Mouse (Mus musculus): ENCODE results near the gene Zfp750. TPM values are rescaled to one million over a fixed set of nuclear protein-coding genes. Genes with fewer than 3 reads are reported as not detected.

The Zfp750 gene
- 0.06 and 0.09 TPM in 2 replicates for polyA plus RNA-seq (2012; rRNA removed)

DNA sequence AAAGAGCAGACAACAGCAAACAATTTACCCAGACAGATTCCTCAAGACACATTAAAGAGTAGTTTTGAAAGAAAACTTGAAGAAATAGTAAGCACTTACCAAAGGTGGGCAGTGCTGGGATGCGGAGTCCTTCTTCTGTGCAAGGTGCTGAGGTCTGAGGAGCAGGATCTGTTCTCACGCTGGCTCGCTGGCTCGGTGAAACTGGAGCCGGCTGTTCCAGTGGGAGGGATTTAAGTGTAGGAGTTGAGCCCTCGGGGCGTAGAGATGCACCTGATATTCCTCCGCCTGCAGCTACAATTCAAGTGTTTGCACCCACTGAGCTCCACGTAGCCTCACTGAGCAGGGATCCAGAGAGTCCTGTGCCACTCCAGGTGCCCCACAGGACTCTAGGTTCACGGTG lies at the start of gene Zfp750:
Gene Zfp750, minus strand, starts transcription at position 203 of the 400 bp plus-strand sequence.
- no peaks in the 10 kb centered on the region; the same call in 1 of the 2 replicates for H3K4me1 ChIP-seq (ENCODE audit: control insufficient read depth, insufficient read depth, low read length)
- TF ChIP-seq CTCF (IDR thresholded peaks at IDR 0.05; ENCODE audit: extremely low read depth, insufficient read depth, low read length) = no peak
- no peak for TF ChIP-seq POLR2A (IDR thresholded peaks at IDR 0.05; ENCODE audit: extremely low read depth, insufficient read depth, low read length)
- no peak within 1 kb of the TSS for H3K4me3 ChIP-seq (ENCODE audit: insufficient read depth, low read length)
- no peak within 1 kb of the TSS for H3K27ac ChIP-seq (ENCODE audit: insufficient read depth, low read length)

- no peak overlapping the region for H3K27ac ChIP-seq (ENCODE audit: insufficient read depth, low read length)
- H3K4me3 ChIP-seq (ENCODE audit: insufficient read depth, low read length) = no peak overlapping the region
- no peaks in the 10 kb centered on the region for H3K4me1 ChIP-seq (ENCODE audit: control insufficient read depth, insufficient read depth, low read length)
- TF ChIP-seq POLR2A (IDR thresholded peaks at IDR 0.05; ENCODE audit: extremely low read depth, insufficient read depth, low read length) = no peak
- TF ChIP-seq CTCF (IDR thresholded peaks at IDR 0.05; ENCODE audit: extremely low read depth, insufficient read depth, low read length) = no peak
Measured at GRCm38 (mm10) chr11:121564265-121564664, 45.1 kb upstream of the Zfp750 start.

- TF ChIP-seq POLR2A (IDR thresholded peaks at IDR 0.05; ENCODE audit: extremely low read depth, insufficient read depth, low read length) (no peak), CTCF (IDR thresholded peaks at IDR 0.05; ENCODE audit: extremely low read depth, insufficient read depth, low read length) (no peak)
- H3K27ac ChIP-seq (ENCODE audit: insufficient read depth, low read length) = no peak overlapping the region
Measured at GRCm38 (mm10) chr11:121563312-121563711, 44.2 kb upstream of the Zfp750 start.

DNA sequence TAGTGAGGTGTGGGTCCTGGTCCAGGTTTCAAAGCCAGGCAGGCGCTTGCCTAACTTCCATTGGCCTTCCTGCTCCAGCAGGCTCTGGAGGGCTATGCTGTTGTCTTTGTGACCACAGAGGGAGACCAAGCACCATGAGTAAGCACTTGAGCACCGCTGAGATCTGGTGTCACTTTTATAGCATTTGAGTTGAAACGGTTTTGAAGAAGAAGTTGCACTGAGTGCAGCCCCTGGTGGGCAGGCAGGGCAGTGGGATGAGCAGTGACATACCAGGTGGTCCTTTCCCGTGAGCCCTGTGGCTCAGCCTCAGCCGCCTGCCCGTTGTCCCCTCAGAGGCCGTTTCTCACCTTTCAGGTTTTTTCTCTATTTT lies 41.1 kb upstream of the Zfp750 start:
- no peak for TF ChIP-seq POLR2A (IDR thresholded peaks at IDR 0.05; ENCODE audit: extremely low read depth, insufficient read depth, low read length)
- TF ChIP-seq CTCF (IDR thresholded peaks at IDR 0.05; ENCODE audit: extremely low read depth, insufficient read depth, low read length) = no peak
- no peak overlapping the region for H3K27ac ChIP-seq (ENCODE audit: insufficient read depth, low read length)

More at GRCm38 (mm10) chr11:121563312-121563711, 44.2 kb upstream of the Zfp750 start:
- Histone ChIP-seq H3K4me3 (ENCODE audit: insufficient read depth, low read length) (no peak overlapping the region), H3K4me1 (ENCODE audit: control insufficient read depth, insufficient read depth, low read length) (no peaks in the 10 kb centered on the region)

GRCm38 (mm10) chr11:121559527-121560293 lies 40.6 kb upstream of the Zfp750 start:
- H3K27ac ChIP-seq (ENCODE audit: insufficient read depth, low read length) = no peak overlapping the region
- H3K4me1 ChIP-seq (ENCODE audit: control insufficient read depth, insufficient read depth, low read length) = no peaks in the 10 kb centered on the region
- no peak for TF ChIP-seq CTCF (IDR thresholded peaks at IDR 0.05; ENCODE audit: extremely low read depth, insufficient read depth, low read length)
- no peak for TF ChIP-seq POLR2A (IDR thresholded peaks at IDR 0.05; ENCODE audit: extremely low read depth, insufficient read depth, low read length)
- no peak overlapping the region for H3K4me3 ChIP-seq (ENCODE audit: insufficient read depth, low read length)

More for the DNA sequence above, 41.1 kb upstream of the Zfp750 start:
- Histone ChIP-seq H3K4me1 (ENCODE audit: control insufficient read depth, insufficient read depth, low read length) (no peaks in the 10 kb centered on the region), H3K4me3 (ENCODE audit: insufficient read depth, low read length) (no peak overlapping the region)

DNA sequence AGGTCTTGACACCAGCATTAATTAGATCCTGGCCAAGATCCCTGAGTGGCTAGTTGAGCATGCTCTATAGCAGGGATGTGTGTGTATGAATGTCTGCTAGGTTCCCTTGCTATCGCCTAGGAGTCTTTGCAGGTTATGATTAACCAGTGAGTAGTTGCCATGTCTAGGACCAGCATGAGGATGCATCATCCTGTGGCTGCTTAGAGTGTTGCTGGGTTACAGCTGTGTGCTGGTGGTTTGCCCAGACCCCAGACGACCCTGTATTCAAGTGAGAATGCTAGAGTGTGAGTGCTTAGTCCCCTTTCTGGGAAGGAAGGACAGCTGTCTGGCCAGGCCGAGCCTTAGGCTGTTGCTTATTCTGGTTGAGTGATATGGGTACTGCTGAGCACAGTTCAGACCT lies 39.4 kb upstream of the Zfp750 start:
- TF ChIP-seq POLR2A (IDR thresholded peaks at IDR 0.05; ENCODE audit: extremely low read depth, insufficient read depth, low read length) (no peak), CTCF (IDR thresholded peaks at IDR 0.05; ENCODE audit: extremely low read depth, insufficient read depth, low read length) (no peak)
- no peak overlapping the region for H3K4me3 ChIP-seq (ENCODE audit: insufficient read depth, low read length)
- H3K27ac ChIP-seq (ENCODE audit: insufficient read depth, low read length) = no peak overlapping the region
- no peaks in the 10 kb centered on the region for H3K4me1 ChIP-seq (ENCODE audit: control insufficient read depth, insufficient read depth, low read length)

- H3K4me1 ChIP-seq (ENCODE audit: control insufficient read depth, insufficient read depth, low read length) = no peaks in the 10 kb centered on the region
- no peak for TF ChIP-seq CTCF (IDR thresholded peaks at IDR 0.05; ENCODE audit: extremely low read depth, insufficient read depth, low read length)
- TF ChIP-seq POLR2A (IDR thresholded peaks at IDR 0.05; ENCODE audit: extremely low read depth, insufficient read depth, low read length) = no peak
- H3K27ac ChIP-seq (ENCODE audit: insufficient read depth, low read length) = no peak overlapping the region
- H3K4me3 ChIP-seq (ENCODE audit: insufficient read depth, low read length) = no peak overlapping the region
Measured at GRCm38 (mm10) chr11:121557946-121558345, 38.8 kb upstream of the Zfp750 start.

DNA sequence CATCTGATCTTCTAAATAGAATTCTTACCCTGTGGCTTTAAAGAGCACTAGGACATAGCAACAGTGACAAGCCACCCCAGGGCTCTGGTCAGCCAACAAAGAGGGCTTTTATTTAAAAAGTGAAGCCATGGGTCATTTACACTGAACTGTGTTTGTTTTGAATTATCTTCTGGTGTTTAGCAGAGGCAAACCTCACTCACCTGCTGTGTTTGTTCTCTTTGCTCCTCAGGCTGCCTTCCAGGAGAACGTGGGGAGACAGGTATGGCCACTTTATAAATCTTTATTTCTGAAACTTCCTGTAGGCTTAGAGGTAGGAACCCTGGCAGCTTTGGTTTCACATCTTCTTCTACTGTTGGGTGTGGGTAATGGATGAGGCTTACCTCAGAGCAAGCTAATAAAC lies 37.6 kb upstream of the Zfp750 start:
- Histone ChIP-seq H3K4me1 (ENCODE audit: control insufficient read depth, insufficient read depth, low read length) (no peaks in the 10 kb centered on the region), H3K4me3 (ENCODE audit: insufficient read depth, low read length) (no peak overlapping the region), H3K27ac (ENCODE audit: insufficient read depth, low read length) (no peak overlapping the region)
- TF ChIP-seq POLR2A (IDR thresholded peaks at IDR 0.05; ENCODE audit: extremely low read depth, insufficient read depth, low read length) = no peak
- no peak for TF ChIP-seq CTCF (IDR thresholded peaks at IDR 0.05; ENCODE audit: extremely low read depth, insufficient read depth, low read length)

- no peak for TF ChIP-seq CTCF (IDR thresholded peaks at IDR 0.05; ENCODE audit: extremely low read depth, insufficient read depth, low read length)
- TF ChIP-seq POLR2A (IDR thresholded peaks at IDR 0.05; ENCODE audit: extremely low read depth, insufficient read depth, low read length) = no peak
- H3K4me3 ChIP-seq (ENCODE audit: insufficient read depth, low read length) = no peak overlapping the region
- peaks cover 3% of the 10 kb centered on the region for H3K4me1 ChIP-seq (ENCODE audit: control insufficient read depth, insufficient read depth, low read length)
- no peak overlapping the region for H3K27ac ChIP-seq (ENCODE audit: insufficient read depth, low read length)
Measured at GRCm38 (mm10) chr11:121553458-121553857, 34.3 kb upstream of the Zfp750 start.

- Histone ChIP-seq H3K4me1 (ENCODE audit: control insufficient read depth, insufficient read depth, low read length) (peaks cover 5% of the 10 kb centered on the region), H3K27ac (ENCODE audit: insufficient read depth, low read length) (no peak overlapping the region), H3K4me3 (ENCODE audit: insufficient read depth, low read length) (no peak overlapping the region)
- no peak for TF ChIP-seq CTCF (IDR thresholded peaks at IDR 0.05; ENCODE audit: extremely low read depth, insufficient read depth, low read length)
- TF ChIP-seq POLR2A (IDR thresholded peaks at IDR 0.05; ENCODE audit: extremely low read depth, insufficient read depth, low read length) = no peak
Measured at GRCm38 (mm10) chr11:121552846-121553457, 33.8 kb upstream of the Zfp750 start.
